Mouse (Mus musculus): ENCODE measurements around the gene Zap70.

The Zap70 gene

DNA sequence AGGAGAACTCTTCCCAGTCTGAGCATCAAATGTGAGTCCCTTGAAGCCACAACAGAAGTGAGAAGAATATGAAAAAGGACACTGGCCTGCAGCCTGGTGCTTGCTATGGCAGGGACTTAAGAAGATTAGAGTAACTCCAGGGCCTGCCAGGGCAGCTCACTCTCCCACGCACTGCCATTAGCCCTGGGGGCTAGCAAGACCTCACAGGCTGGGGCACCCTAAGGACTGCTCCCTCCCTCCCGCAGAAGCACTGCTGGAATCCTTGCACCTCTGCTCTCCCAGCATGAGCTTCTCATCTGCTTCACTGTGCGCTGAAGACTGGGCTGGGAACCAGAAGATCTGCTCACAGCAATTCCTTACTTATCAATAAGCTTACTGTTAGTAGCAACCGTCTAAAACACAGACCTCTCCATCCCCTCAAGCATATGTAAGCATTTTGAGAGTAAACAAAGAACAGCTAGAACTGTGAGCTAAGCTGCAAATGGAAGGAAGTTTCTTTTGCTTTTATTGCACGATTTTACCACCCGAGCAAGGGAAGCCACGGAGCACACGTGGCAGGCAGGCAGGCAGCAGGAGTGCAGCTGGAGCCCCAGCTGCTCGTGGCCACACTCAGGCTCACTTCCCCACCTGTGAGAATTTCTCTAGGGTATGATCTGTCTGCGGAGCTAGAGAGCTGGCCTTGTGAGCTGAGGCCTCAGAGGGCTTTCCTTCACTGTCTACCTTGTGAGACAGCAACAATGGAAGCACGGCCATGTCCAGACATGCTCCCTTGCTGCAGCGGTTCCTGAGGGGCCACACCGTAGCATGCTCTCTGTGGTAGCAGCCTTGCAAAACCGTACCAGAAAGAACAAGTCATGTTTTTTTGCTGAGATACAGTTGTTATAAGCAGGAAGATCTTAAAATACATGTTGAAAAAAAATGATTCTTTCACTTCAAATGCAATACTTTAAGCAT lies 69.6 kb downstream of the Zap70 start:
- no peak for DNase-seq (ENCODE audit: low read depth)
